Mouse (Mus musculus) small intestine, adult 2 months (tissue): Measurements from ENCODE around the gene Bbof1. TPM values are rescaled to one million over a fixed set of nuclear protein-coding genes. Genes with fewer than 3 reads are reported as not detected.
A peak's percentile ranks its signal among the peaks of the same experiment; 100 is the strongest.

Source experiments
- H3K27ac ChIP-seq: fragments of 200-500 bp; 2 replicates; pipeline ENCODE4 v1.5.1; 2012; ENCODE audit warnings: low read depth, low read length, control low read depth, inconsistent platforms; ENCODE audit not compliant: insufficient read depth
- H3K27me3 ChIP-seq: fragments of 200-500 bp; 2 replicates; pipeline ENCODE4 v1.6.1; 2012; ENCODE audit warnings: mild to moderate bottlenecking, moderate library complexity, low read length, inconsistent platforms; ENCODE audit not compliant: control insufficient read depth, insufficient read depth
- H3K36me3 ChIP-seq: fragments of 200-500 bp; 2 replicates; pipeline ENCODE4 v1.6.1; 2012; ENCODE audit warnings: mild to moderate bottlenecking, low read length, control low read depth, inconsistent platforms; ENCODE audit not compliant: control insufficient read depth, insufficient read depth
- H3K4me1 ChIP-seq: fragments of 200-500 bp; 2 replicates; pipeline ENCODE4 v1.6.1; 2012; ENCODE audit warnings: low read length, inconsistent platforms, mixed read lengths; ENCODE audit not compliant: control insufficient read depth, insufficient read depth, insufficient read length
- H3K4me3 ChIP-seq: fragments of 200-500 bp; 2 replicates; pipeline ENCODE4 v1.5.1; 2012; ENCODE audit warnings: low read depth, mild to moderate bottlenecking, control low read depth, inconsistent platforms, low read length, moderate library complexity
- CTCF ChIP-seq: fragments of 200-500 bp; IDR thresholded peaks from 2 replicates; pipeline ENCODE4 v1.5.1; 2012; ENCODE audit warnings: low read depth, mild to moderate bottlenecking, control low read depth, inconsistent platforms, low read length, moderate library complexity, mixed read lengths; ENCODE audit not compliant: insufficient replicate concordance, insufficient read length; ENCODE audit errors: extremely low read depth
- POLR2A ChIP-seq: fragments of 200-500 bp; IDR thresholded peaks from 2 replicates; pipeline ENCODE4 v1.6.1; 2012; ENCODE audit warnings: low read depth, mild to moderate bottlenecking, control low read depth, inconsistent platforms, low read length, moderate library complexity
- WGBS: fragments of 180-500 bp; shearing (Covaris S2); methylation state at CpG from one replicate; pipeline ENCODE4 v1.1.7; 2018; 5-methylcytosine and 5-hydroxymethylcytosine counted together
- polyA plus RNA-seq: library from polyadenylated mRNA; depleted of rRNA; stranded (reverse); fragments of >200 nt; gene quantifications from 2 replicates; pipeline ENCODE4 v1.2.3, GENCODE M21; 2012

Gene Bbof1
- polyA plus RNA-seq, 1 experiment, result not detected

DNA sequence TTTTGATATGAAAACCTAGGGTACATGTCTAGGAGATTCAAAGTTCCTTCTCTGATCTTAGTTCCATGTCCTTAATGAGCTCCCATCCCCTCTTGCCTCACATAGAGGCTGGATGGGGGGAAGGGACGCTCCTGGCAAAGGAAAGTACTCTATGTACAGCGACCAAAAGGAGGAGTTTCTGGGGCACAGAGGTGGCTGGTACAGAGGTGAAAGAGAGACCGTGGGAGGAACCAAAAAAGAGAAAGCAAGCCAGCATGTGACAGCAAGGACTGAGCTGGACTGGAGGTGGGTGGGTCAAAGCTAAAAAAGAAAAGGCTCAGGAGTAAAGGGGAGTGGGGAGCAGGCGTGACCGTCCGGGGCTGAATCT, 41.5 kb downstream of the Bbof1 start:
- Histone ChIP-seq H3K27ac (peak overlapping the region; percentile 36), H3K4me1 (no peaks in the 10 kb centered on the region), H3K36me3 (no peaks in the 10 kb centered on the region), H3K4me3 (peak overlapping the region; percentile 81), H3K27me3 (no peaks in the 10 kb centered on the region)
- WGBS, result under 1% methylated on average over 6 of the region's 6 CpGs
- no peak for TF ChIP-seq CTCF
- TF ChIP-seq POLR2A, result no peak

- TF ChIP-seq POLR2A (peak; percentile 90), CTCF (no peak)
- Histone ChIP-seq H3K4me1 (no peaks in the 10 kb centered on the region), H3K4me3 (peak within 1 kb of the TSS; percentile 81), H3K27ac (peak within 1 kb of the TSS; percentile 36), H3K36me3 (no peaks in the 10 kb centered on the region), H3K27me3 (no peaks in the 10 kb centered on the region)
- WGBS, result under 1% methylated on average over 49 of the region's 49 CpGs
Measured at GRCm38 (mm10) chr12:84450718-84451646, 42.1 kb downstream of the Bbof1 start, which contains the start of the genes Aldh6a1 and Lin52. TSS of gene Aldh6a1 (minus strand) at chr12:84451004. TSS of gene Lin52 (plus strand) at chr12:84451422.

GRCm38 (mm10) chr12:84451801-84452200, 42.9 kb downstream of the Bbof1 start:
- no peaks in the 10 kb centered on the region for H3K4me1 ChIP-seq
- peak overlapping the region; percentile 24 for H3K27ac ChIP-seq
- peak overlapping the region; percentile 72 for H3K4me3 ChIP-seq
- no peaks in the 10 kb centered on the region for H3K27me3 ChIP-seq
- TF ChIP-seq POLR2A, result no peak
- no peaks in the 10 kb centered on the region; the same call in 1 of the 2 replicates for H3K36me3 ChIP-seq
- under 1% methylated on average over 11 of the region's 11 CpGs for WGBS

- Histone ChIP-seq H3K27ac (no peak overlapping the region), H3K36me3 (peaks cover 29% of the 10 kb centered on the region), H3K4me3 (no peak overlapping the region), H3K27me3 (no peaks in the 10 kb centered on the region), H3K4me1 (no peaks in the 10 kb centered on the region)
- 97% methylated on average over 3 of the region's 3 CpGs for WGBS
- TF ChIP-seq POLR2A (no peak), CTCF (no peak)
Measured at GRCm38 (mm10) chr12:84456911-84457310, 48.0 kb downstream of the Bbof1 start.

DNA sequence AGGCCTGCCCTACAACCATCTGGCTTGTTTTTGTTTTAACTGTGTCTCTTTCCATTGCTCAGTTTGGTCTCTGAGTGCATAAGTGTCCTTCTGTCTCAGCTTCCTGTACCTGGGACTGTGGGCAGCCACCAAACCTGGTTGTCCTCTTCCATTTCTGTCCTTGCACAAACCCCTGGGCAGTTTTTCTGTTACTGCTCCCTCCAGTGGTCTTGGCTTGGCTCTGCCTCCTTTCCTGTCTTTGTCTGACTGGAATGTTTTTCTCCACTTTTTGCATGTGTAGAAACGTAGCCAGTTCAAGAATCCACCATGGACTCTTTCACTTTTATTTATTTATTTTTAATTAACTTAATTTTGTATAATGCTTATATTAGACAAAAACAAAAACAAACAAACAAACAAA, 51.0 kb downstream of the Bbof1 start:
- no peak for TF ChIP-seq POLR2A
- peak; percentile 17; the same call in 1 of the 2 replicates for TF ChIP-seq CTCF
- Histone ChIP-seq H3K27me3 (no peaks in the 10 kb centered on the region), H3K36me3 (peaks cover 43% of the 10 kb centered on the region), H3K27ac (no peak overlapping the region), H3K4me1 (no peaks in the 10 kb centered on the region), H3K4me3 (no peak overlapping the region)
- WGBS, result 87% methylated on average over 1 of the region's 1 CpGs

GRCm38 (mm10) chr12:84461416-84461815, 52.5 kb downstream of the Bbof1 start:
- H3K36me3 ChIP-seq, result peaks cover 45% of the 10 kb centered on the region
- no peak for TF ChIP-seq POLR2A
- no peak for TF ChIP-seq CTCF
- WGBS, result 91% methylated on average over 5 of the region's 5 CpGs

DNA sequence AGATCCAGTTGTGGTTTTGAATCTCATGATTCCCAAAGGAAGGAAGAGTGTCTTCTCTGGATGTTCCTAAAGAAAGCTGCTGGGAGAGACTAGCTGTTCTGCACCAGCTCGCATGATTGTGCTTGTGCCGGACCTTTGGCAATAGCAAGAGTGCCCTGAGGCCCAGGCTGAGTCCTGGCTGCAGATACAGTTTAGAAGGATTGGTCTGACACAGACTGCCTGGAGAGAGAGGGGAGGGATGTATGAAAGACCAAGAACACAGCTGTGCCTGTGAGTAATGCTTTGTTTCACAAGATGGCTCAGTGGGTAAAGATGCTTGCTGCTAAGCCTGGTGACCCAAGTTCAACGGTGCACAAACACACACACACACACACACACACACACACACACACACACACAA, 54.0 kb downstream of the Bbof1 start:
- Histone ChIP-seq H3K36me3 (peaks cover 42% of the 10 kb centered on the region), H3K27me3 (no peaks in the 10 kb centered on the region), H3K27ac (no peak overlapping the region), H3K4me1 (no peaks in the 10 kb centered on the region), H3K4me3 (no peak overlapping the region)
- 92% methylated on average over 3 of the region's 3 CpGs for WGBS
- TF ChIP-seq CTCF (no peak), POLR2A (no peak)

More at GRCm38 (mm10) chr12:84461416-84461815, 52.5 kb downstream of the Bbof1 start:
- Histone ChIP-seq H3K27ac (no peak overlapping the region), H3K4me1 (no peaks in the 10 kb centered on the region), H3K27me3 (no peaks in the 10 kb centered on the region), H3K4me3 (no peak overlapping the region)
